Mouse (Mus musculus): ENCODE data around the gene Nfx1. TPM values are rescaled to one million over a fixed set of nuclear protein-coding genes. Genes with fewer than 3 reads are reported as not detected.

Gene Nfx1
- polyA plus RNA-seq, 1 experiment from 2014 or later, result 27.9 TPM

DNA sequence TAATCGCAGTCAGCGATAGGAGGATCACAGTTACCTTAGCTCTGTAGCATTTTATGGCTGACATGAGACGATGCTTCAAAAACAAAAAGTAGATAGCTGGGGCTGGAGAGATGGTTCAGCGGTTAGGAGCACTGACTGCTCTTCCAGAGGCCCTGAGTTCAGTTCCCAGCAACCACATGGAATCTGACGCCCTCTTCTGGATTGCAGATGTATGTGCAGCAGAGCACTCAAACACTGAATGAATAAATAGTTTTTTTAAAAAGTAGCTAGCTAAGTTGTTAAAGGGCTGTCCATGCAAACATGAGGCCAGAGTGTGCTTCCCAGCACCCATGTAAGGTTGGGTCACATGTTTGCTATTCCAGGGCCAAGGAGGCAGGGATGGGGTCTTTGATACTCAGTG lies 50.4 kb downstream of the Nfx1 start:
- Histone ChIP-seq H3K36me3 (replicated peaks) (peaks cover 82% of the 10 kb centered on the region), H3K4me2 (no peak overlapping the region), H3K9ac (no peak overlapping the region), H3K4me1 (replicated peaks) (peaks cover 14% of the 10 kb centered on the region), H3K9me3 (replicated peaks) (no peaks in the 10 kb centered on the region), H3K27me3 (no peaks in the 10 kb centered on the region), H3K4me3 (replicated peaks) (no peak overlapping the region), H3K27ac (replicated peaks) (no peak overlapping the region)
- 81% methylated on average over 5 of the region's 5 CpGs for WGBS (ENCODE audit: insufficient replicate concordance)
- no peak for ATAC-seq (ENCODE audit: insufficient read depth)

DNA sequence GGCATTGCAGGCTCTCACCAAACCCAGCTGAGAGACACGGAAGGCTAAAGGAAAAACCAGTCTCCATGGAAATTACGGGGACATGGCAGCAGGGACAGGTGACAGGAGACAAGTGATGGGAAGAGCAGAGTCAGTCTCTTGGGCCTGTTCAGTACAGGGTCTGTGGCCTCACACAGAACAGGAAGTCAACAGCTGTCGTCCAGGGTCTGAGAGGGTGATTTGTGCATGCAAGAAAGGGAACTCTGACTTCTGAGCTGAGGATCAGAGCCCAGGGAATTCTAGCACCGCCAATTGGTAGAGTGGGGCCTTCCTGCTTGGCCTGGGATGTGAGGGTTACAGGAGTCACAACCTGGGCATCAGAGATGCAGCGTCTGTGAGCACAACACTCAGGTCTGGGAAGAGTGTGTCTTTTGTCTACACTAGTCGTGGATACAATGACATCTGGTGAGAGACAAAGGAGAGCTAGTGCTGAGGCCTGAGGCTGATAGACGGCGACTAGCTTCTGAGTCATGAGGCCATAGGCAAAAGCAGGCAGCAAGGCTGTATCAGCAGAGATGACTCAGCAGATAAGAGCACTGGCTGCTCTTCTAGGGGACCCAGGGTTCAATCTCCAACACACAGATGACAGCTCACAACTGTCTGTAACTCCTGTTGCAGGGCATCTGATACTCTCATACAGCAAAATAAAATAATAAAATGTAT lies 55.5 kb downstream of the Nfx1 start:
- peak; percentile 72 for ATAC-seq (ENCODE audit: insufficient read depth)
- H3K27ac ChIP-seq (replicated peaks), result peak overlapping the region; percentile 64
- no peaks in the 10 kb centered on the region for H3K9me3 ChIP-seq (replicated peaks)

DNA sequence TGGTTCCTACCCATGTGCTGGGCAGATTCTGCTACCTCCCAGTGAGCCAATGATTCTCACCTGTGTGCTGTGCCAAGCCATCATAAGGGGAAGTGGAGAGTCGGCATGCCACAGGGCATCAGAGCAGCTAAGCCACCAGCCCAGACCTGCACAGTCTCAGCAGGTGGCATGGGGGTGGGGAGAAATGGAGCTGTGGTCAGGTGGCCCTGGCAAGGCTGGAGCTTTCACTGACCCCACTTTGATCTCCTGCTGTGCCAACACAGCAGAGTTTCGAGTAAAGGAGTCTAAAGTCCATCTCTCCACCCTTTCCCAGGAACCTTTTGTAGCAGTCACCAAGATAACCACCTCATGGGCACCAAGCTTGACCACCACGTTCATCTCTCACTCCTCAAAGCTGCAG lies 57.2 kb downstream of the Nfx1 start:
- H3K27me3 ChIP-seq, result no peaks in the 10 kb centered on the region
- no peaks in the 10 kb centered on the region for H3K9me3 ChIP-seq (replicated peaks)
- ATAC-seq (ENCODE audit: insufficient read depth), result no peak
- H3K4me3 ChIP-seq (replicated peaks), result no peak overlapping the region
- 67% methylated on average over 3 of the region's 3 CpGs for WGBS (ENCODE audit: insufficient replicate concordance)
- no peak overlapping the region for H3K4me2 ChIP-seq
- H3K36me3 ChIP-seq (replicated peaks), result peaks cover 30% of the 10 kb centered on the region
- no peak overlapping the region for H3K27ac ChIP-seq (replicated peaks)
- H3K9ac ChIP-seq, result no peak overlapping the region
- peaks cover 27% of the 10 kb centered on the region for H3K4me1 ChIP-seq (replicated peaks)

More for the DNA sequence above, 55.5 kb downstream of the Nfx1 start:
- Histone ChIP-seq H3K4me3 (replicated peaks) (no peak overlapping the region), H3K4me1 (replicated peaks) (peaks cover 32% of the 10 kb centered on the region), H3K4me2 (peak overlapping the region; percentile 1; the same call in 1 of the 2 replicates), H3K36me3 (replicated peaks) (peaks cover 42% of the 10 kb centered on the region), H3K27me3 (no peaks in the 10 kb centered on the region), H3K9ac (no peak overlapping the region)
- 28% methylated on average over 8 of the region's 8 CpGs for WGBS (ENCODE audit: insufficient replicate concordance)

DNA sequence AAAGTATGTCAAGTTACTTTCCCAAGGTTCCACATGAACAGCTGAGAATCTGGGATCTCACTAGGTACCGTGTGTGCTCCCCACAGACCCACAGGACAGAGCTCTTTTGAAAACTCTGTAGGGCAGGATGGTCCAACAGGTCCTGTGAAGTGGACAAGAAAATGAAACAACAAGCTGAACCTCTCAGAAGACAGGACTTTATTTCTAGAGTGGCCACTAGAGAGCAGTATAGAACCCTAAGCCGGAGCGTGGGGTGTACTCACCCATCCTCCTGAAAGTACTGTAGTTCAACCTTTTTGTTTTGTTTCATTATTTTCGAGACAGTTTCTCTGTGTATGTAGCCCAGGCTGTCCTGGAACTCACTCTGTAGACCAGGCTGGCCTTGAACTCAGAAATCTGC lies 57.6 kb downstream of the Nfx1 start:
- peaks cover 27% of the 10 kb centered on the region for H3K4me1 ChIP-seq (replicated peaks)
- no peak overlapping the region for H3K4me3 ChIP-seq (replicated peaks)
- H3K9ac ChIP-seq, result no peak overlapping the region
- no peak overlapping the region for H3K27ac ChIP-seq (replicated peaks)
- H3K27me3 ChIP-seq, result no peaks in the 10 kb centered on the region
- no peaks in the 10 kb centered on the region for H3K9me3 ChIP-seq (replicated peaks)
- H3K36me3 ChIP-seq (replicated peaks), result peaks cover 26% of the 10 kb centered on the region
- no peak overlapping the region for H3K4me2 ChIP-seq
- 53% methylated on average over 4 of the region's 4 CpGs for WGBS (ENCODE audit: insufficient replicate concordance)
- no peak for ATAC-seq (ENCODE audit: insufficient read depth)

DNA sequence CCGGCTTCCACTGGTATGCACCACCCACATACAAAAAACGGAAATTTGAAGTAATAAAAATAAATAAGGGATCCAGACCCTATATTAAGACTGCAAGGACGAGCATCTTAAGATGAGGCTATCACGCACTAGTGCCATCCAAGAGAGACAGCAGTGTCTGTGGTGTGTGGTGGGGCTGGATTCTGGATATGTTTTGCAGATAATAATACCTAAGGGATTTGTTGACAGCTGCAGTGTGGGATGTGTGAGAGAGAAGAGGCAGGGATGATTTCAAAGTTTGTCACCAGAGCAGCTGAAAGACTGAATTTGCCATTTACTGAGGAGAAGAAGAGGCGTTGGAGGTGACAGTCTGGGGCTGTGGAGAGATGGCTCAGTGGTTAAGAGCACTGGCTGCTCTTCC lies 58.7 kb downstream of the Nfx1 start:
- peaks cover 15% of the 10 kb centered on the region; the same call in 1 of the 2 replicates for H3K36me3 ChIP-seq (replicated peaks)
- H3K4me3 ChIP-seq (replicated peaks), result no peak overlapping the region
- H3K27ac ChIP-seq (replicated peaks), result no peak overlapping the region
- H3K9me3 ChIP-seq (replicated peaks), result no peaks in the 10 kb centered on the region
- no peak for ATAC-seq (ENCODE audit: insufficient read depth)
- H3K4me1 ChIP-seq (replicated peaks), result peaks cover 27% of the 10 kb centered on the region
- 76% methylated on average over 5 of the region's 5 CpGs for WGBS (ENCODE audit: insufficient replicate concordance)
- no peaks in the 10 kb centered on the region for H3K27me3 ChIP-seq
- no peak overlapping the region for H3K9ac ChIP-seq
- no peak overlapping the region for H3K4me2 ChIP-seq

DNA sequence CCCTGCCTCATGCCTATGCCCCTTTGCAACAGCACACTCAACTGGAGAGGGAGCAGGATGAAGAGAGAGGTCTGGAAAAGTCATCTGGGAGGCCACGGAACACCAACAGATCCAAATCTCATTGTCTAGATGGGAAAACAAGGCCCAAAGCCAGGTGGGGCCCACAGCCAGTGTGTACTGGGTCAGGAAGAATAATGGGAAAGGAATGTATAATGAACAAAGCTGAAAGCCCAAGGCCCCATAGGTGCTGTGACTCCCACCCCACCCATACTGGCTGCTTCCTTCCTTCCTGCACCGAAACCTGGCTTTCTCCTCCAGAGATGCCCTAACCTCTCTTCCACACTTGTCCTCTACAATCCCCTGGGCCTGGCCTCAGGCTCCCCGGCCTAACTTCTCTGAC lies 60.5 kb downstream of the Nfx1 start:
- H3K9ac ChIP-seq, result no peak overlapping the region
- H3K4me3 ChIP-seq (replicated peaks), result no peak overlapping the region
- no peak for ATAC-seq (ENCODE audit: insufficient read depth)
- no peak overlapping the region for H3K4me2 ChIP-seq
- no peaks in the 10 kb centered on the region for H3K27me3 ChIP-seq
- H3K9me3 ChIP-seq (replicated peaks), result no peaks in the 10 kb centered on the region
- no peak overlapping the region for H3K27ac ChIP-seq (replicated peaks)
- no peaks in the 10 kb centered on the region; the same call in 1 of the 2 replicates for H3K36me3 ChIP-seq (replicated peaks)
- WGBS (ENCODE audit: insufficient replicate concordance), result 61% methylated on average over 3 of the region's 3 CpGs
- H3K4me1 ChIP-seq (replicated peaks), result peaks cover 17% of the 10 kb centered on the region

DNA sequence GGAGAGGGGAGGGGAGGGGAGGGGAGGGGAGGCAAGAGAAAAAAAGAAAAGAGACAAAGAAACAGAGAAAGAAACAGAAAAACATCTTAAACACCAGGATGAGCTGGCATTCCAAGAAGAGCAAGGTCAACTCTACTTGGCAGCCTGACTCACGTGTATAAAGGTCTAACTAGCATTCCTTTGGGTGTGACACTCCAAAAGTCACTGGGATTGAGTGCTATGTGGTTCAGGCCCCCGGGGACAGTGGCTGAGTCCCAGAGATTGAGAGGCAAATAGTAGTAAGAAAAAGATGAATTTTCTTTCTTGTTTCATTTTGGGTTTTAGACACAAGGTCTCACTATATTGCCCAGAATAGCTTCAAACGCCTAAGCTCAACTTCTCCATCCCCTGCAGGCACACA lies 67.2 kb downstream of the Nfx1 start:
- Histone ChIP-seq H3K4me3 (replicated peaks) (no peak overlapping the region), H3K4me1 (replicated peaks) (no peaks in the 10 kb centered on the region), H3K4me2 (no peak overlapping the region), H3K27me3 (no peaks in the 10 kb centered on the region), H3K9me3 (replicated peaks) (no peaks in the 10 kb centered on the region), H3K36me3 (replicated peaks) (no peaks in the 10 kb centered on the region), H3K27ac (replicated peaks) (no peak overlapping the region), H3K9ac (no peak overlapping the region)
- no peak for ATAC-seq (ENCODE audit: insufficient read depth)
- WGBS (ENCODE audit: insufficient replicate concordance), result 49% methylated on average over 3 of the region's 3 CpGs

DNA sequence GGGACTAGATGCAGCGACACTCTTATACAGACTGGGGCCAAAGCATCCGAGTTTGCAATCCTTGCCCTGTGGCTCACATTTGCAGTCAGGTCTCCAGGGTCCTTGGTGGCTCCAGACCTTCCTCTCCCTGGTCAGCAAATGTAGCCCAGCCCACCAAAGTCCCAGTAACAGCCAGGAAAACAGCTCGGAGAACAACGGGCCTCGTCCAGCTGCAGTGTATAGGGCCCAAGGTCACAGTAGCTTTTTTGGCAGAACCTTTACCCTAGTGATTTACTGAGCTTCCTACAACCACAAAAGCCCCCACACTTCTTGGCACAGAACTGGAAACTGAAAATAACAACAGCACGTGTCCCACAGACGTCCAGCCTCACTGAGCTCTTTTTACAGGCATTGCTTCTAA lies 70.3 kb downstream of the Nfx1 start:
- H3K9me3 ChIP-seq (replicated peaks), result no peaks in the 10 kb centered on the region
- WGBS (ENCODE audit: insufficient replicate concordance), result 58% methylated on average over 7 of the region's 7 CpGs
- ATAC-seq (ENCODE audit: insufficient read depth), result no peak

DNA sequence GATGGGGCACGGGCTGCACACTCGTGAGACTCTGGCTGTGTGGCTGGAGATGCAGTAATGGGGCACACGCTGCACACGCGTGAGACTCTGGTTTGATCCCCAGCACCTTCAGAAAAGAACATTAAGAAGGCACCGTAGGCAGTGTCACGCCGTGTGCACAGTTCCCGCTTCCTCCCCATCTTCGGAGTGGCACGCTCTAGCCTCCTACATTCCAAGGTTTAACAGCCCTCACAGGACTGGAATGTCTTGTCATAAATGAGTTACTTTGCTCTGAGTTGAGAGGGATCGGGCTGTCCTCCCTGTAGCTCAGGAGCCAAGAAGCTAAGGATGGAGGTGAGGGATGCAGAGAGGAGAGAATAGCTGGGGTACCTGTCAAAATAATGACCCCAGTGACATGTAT lies 72.2 kb downstream of the Nfx1 start:
- 73% methylated on average over 12 of the region's 12 CpGs for WGBS (ENCODE audit: insufficient replicate concordance)
- ATAC-seq (ENCODE audit: insufficient read depth), result no peak
- no peak overlapping the region for H3K9ac ChIP-seq
- H3K36me3 ChIP-seq (replicated peaks), result no peaks in the 10 kb centered on the region
- H3K4me3 ChIP-seq (replicated peaks), result no peak overlapping the region
- no peak overlapping the region for H3K4me2 ChIP-seq
- no peaks in the 10 kb centered on the region for H3K27me3 ChIP-seq
- no peak overlapping the region for H3K27ac ChIP-seq (replicated peaks)
- H3K4me1 ChIP-seq (replicated peaks), result peaks cover 5% of the 10 kb centered on the region; the same call in 1 of the 2 replicates
- no peaks in the 10 kb centered on the region for H3K9me3 ChIP-seq (replicated peaks)

More for the DNA sequence above, 70.3 kb downstream of the Nfx1 start:
- Histone ChIP-seq H3K27ac (replicated peaks) (no peak overlapping the region), H3K9ac (no peak overlapping the region), H3K4me2 (no peak overlapping the region), H3K36me3 (replicated peaks) (no peaks in the 10 kb centered on the region), H3K4me3 (replicated peaks) (no peak overlapping the region), H3K4me1 (replicated peaks) (no peaks in the 10 kb centered on the region), H3K27me3 (no peaks in the 10 kb centered on the region)

DNA sequence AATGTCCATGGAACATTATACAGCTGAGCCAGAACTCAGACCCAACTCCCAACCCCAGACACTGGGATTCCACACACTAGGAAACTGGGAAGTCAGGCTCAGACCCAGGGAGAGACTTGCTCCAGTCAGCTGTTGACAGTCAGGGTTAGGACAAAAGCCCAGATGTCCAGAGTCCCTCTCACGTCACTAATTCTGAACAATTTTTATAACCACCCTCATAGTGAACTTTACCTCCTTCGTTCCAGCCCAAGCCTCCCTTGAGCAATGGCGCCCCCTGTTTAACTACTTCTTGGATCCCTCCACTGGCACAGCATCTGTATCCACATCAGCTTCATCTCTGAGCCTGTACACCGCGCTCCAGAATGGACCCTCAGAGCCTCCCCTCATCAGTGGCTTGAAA lies 73.3 kb downstream of the Nfx1 start:
- no peak overlapping the region for H3K4me2 ChIP-seq
- no peaks in the 10 kb centered on the region for H3K27me3 ChIP-seq
- ATAC-seq (ENCODE audit: insufficient read depth), result no peak
- no peaks in the 10 kb centered on the region for H3K9me3 ChIP-seq (replicated peaks)
- H3K36me3 ChIP-seq (replicated peaks), result no peaks in the 10 kb centered on the region
- 69% methylated on average over 5 of the region's 5 CpGs for WGBS (ENCODE audit: insufficient replicate concordance)
- H3K9ac ChIP-seq, result no peak overlapping the region
- H3K27ac ChIP-seq (replicated peaks), result no peak overlapping the region
- H3K4me1 ChIP-seq (replicated peaks), result peaks cover 12% of the 10 kb centered on the region; the same call in 1 of the 2 replicates
- no peak overlapping the region for H3K4me3 ChIP-seq (replicated peaks)

DNA sequence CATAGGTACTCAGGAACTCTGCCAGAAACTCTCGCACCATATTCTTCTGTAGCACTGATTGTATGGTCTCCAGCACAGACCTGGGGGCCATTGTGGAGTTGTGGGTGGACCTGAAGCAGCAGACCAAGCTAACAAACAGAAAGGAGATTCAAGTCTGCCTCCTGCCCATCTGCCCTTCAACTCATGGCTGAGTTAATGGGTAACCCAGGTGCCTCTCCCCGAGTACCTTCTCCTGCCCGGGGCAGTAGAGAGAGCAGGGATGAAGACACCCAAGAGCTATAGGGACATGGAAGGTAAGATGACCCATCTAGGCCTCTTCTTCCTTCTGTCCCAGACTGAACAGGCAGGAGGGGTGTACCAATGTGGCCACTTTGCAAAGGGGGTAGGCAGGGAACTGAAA lies 74.6 kb downstream of the Nfx1 start:
- Histone ChIP-seq H3K4me1 (replicated peaks) (peaks cover 13% of the 10 kb centered on the region; the same call in 1 of the 2 replicates), H3K9me3 (replicated peaks) (no peaks in the 10 kb centered on the region), H3K27me3 (no peaks in the 10 kb centered on the region), H3K27ac (replicated peaks) (no peak overlapping the region), H3K36me3 (replicated peaks) (no peaks in the 10 kb centered on the region), H3K4me3 (replicated peaks) (peak overlapping the region; percentile 14), H3K4me2 (peak overlapping the region; percentile 46), H3K9ac (no peak overlapping the region)
- 0 out of 2 replicates have a peak, but pooled peaks have one; percentile 27 for ATAC-seq (ENCODE audit: insufficient read depth)
- 64% methylated on average over 3 of the region's 3 CpGs for WGBS (ENCODE audit: insufficient replicate concordance)
